Mouse (Mus musculus): Measurements from ENCODE around the gene Nps. TPM values are rescaled to one million over a fixed set of nuclear protein-coding genes. Genes with fewer than 3 reads are reported as not detected.

Nps gene
- polyA plus RNA-seq, 1 experiment from 2014 or later = 0.23 TPM

DNA sequence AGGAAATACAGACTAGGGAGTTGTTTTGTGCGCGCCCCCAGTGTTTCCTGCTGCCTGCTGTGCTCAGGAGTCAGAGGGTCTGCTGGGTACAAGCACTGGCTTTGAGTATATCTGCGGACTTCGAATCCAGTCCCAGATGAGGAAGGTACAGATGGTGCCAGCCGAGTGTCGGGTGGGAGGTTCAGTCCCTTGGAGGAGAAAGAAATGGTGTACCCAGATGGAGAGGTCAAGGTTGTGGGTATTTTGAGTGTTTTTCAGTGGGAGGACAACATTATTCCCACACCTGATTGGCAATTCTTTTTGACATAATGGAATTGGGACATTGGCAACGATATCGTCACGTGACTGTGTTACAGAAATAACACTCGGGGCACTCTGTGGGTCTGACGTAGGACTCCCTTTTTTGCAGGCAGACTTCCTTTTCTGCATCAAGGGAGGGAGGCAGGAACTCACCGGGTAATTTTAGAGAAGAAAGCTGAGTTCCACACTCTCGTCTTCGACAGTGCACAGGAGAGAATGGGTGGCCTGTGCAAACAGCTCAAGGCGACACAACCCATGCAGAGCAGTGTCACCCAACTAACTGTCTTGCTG, 33.2 kb downstream of the Nps start:
- Histone ChIP-seq H3K9me3 (replicated peaks; ENCODE audit: control insufficient read depth, low read length, poor library complexity, severe bottlenecking) (no peaks in the 10 kb centered on the region), H3K27ac (ENCODE audit: low read length) (no peak overlapping the region), H3K9ac (ENCODE audit: low read depth, low read length) (no peak overlapping the region), H3K4me1 (ENCODE audit: control insufficient read depth, insufficient read depth, low read length) (no peaks in the 10 kb centered on the region), H3K27me3 (ENCODE audit: control insufficient read depth, insufficient read depth, low read depth, low read length) (no peaks in the 10 kb centered on the region), H3K36me3 (ENCODE audit: control insufficient read depth, insufficient read depth, low read length) (no peaks in the 10 kb centered on the region), H3K4me2 (ENCODE audit: low read length) (no peak overlapping the region), H3K4me3 (ENCODE audit: low read depth, low read length) (no peak overlapping the region)
- WGBS = 88% methylated on average over 15 of the region's 15 CpGs
- ATAC-seq = no peak

DNA sequence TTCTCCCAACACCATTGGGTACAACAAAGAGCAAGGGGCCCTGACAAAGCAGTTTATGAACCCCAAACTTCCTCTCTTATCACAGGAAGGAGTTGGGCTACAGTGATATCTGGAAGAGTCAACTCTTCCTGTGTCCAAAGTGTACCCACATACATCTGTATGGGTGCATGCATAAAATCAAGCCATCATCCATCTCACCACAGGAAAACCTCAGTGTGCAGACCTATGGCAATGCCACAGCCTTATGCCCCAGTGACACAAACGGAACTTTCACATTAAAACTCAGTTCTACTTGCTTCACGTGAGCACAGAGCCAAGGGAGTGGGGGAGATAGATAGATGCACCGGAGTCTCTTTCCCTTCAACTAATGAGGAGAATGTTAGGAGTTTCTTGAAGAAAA, 36.0 kb downstream of the Nps start:
- Histone ChIP-seq H3K9ac (ENCODE audit: low read depth, low read length) (no peak overlapping the region), H3K4me1 (ENCODE audit: control insufficient read depth, insufficient read depth, low read length) (no peaks in the 10 kb centered on the region), H3K27me3 (ENCODE audit: control insufficient read depth, insufficient read depth, low read depth, low read length) (no peaks in the 10 kb centered on the region), H3K9me3 (replicated peaks; ENCODE audit: control insufficient read depth, low read length, poor library complexity, severe bottlenecking) (no peaks in the 10 kb centered on the region), H3K4me3 (ENCODE audit: low read depth, low read length) (no peak overlapping the region), H3K4me2 (ENCODE audit: low read length) (no peak overlapping the region), H3K36me3 (ENCODE audit: control insufficient read depth, insufficient read depth, low read length) (no peaks in the 10 kb centered on the region), H3K27ac (ENCODE audit: low read length) (no peak overlapping the region)
- no peak for ATAC-seq
- WGBS = 84% methylated on average over 3 of the region's 3 CpGs

DNA sequence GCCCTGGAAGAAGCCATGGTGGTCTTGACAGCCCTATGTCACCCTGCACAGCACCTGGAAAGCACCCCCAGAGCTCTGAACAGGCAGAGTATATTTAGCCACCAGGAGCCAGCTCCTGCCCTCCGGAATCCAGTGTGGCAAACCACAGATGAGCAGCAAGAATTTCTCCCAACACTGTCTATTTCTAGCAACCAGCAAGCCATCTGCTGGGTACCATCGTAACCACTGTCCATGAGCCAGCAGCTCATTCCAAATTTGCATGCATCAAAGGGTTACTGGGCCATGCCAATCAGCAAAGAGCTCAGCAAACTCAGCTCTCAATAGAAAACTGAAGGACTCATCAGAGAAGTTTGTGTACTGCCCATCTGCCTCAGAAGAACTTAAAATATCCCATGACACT, 46.0 kb downstream of the Nps start:
- Histone ChIP-seq H3K4me1 (ENCODE audit: control insufficient read depth, insufficient read depth, low read length) (no peaks in the 10 kb centered on the region), H3K9me3 (replicated peaks; ENCODE audit: control insufficient read depth, low read length, poor library complexity, severe bottlenecking) (no peaks in the 10 kb centered on the region), H3K36me3 (ENCODE audit: control insufficient read depth, insufficient read depth, low read length) (no peaks in the 10 kb centered on the region), H3K27ac (ENCODE audit: low read length) (no peak overlapping the region), H3K4me2 (ENCODE audit: low read length) (no peak overlapping the region), H3K27me3 (ENCODE audit: control insufficient read depth, insufficient read depth, low read depth, low read length) (no peaks in the 10 kb centered on the region), H3K4me3 (ENCODE audit: low read depth, low read length) (no peak overlapping the region), H3K9ac (ENCODE audit: low read depth, low read length) (no peak overlapping the region)
- 91% methylated on average over 2 of the region's 2 CpGs for WGBS
- ATAC-seq = no peak

Other genes starting within 250 kb of the Nps start
- not detected in 2 replicates for gene Foxi2, start 151.6 kb downstream of the Nps start, polyA plus RNA-seq (2015; fragmentation: Nextera tagmentation; extraction: Ambion mirVana)

Measured in midbrain, embryonic 16.5 days (tissue).